1 mouse cellular context compared by ENCODE assay signal in the genomic region with DNA sequence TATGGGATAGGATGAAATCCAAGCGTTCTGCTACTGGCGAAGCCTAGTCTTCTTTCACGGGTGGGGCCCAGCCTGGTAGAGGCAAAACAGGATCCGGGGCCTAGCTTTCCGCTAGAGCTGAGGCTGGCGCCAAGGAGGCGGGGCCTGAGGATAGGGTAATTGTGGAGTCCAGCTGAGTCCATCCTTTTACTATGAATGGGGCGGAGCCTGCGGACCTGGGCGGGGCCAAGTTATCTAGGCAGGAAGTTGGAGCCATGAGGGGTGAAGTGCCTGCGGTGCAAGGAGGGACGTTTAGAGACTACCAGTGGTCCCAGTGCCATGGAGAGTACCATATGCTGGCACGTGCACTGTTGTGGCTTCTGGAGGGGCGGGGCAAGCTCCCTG.
TF ChIP-seq lines count a peak whose summit lies in the region.

No protein-coding gene starts in this region.

TF ChIP-seq in MEL, 35 proteins besides CTCF, POLR2A, EP300 and RAD21 (continued from another document):
- TF ChIP-seq ETS1 (IDR thresholded peaks at IDR 0.05; ENCODE audit: low read depth, low read length) = peak; percentile 67
- peak; percentile 89 for TF ChIP-seq ELF1 (IDR thresholded peaks at IDR 0.05; ENCODE audit: low read depth, low read length)
- TF ChIP-seq MAX (IDR thresholded peaks at IDR 0.05; ENCODE audit: low read length) = peak; percentile 92
- TF ChIP-seq HCFC1 (IDR thresholded peaks at IDR 0.05; ENCODE audit: low read depth, low read length) = peak; percentile 70
- TF ChIP-seq GATA1 (IDR thresholded peaks at IDR 0.05; ENCODE audit: low read depth, low read length) = peak; percentile 71
- TF ChIP-seq TBP (IDR thresholded peaks at IDR 0.05; ENCODE audit: low read depth, low read length) = peak; percentile 78
- no peak for TF ChIP-seq JUND (IDR thresholded peaks at IDR 0.05; ENCODE audit: low read depth, low read length)
- TF ChIP-seq MYB (IDR thresholded peaks at IDR 0.05; ENCODE audit: low read depth, low read length) = no peak
- no peak for TF ChIP-seq ZNF384 (IDR thresholded peaks at IDR 0.05; ENCODE audit: low read depth, low read length)
- peak; percentile 87 for TF ChIP-seq NELFE (IDR thresholded peaks at IDR 0.05; ENCODE audit: low read depth, low read length)
- peak; percentile 20; the same call in 1 of the 2 replicates for TF ChIP-seq NRF1 (IDR thresholded peaks at IDR 0.05; ENCODE audit: insufficient read depth, low read depth, low read length, poor library complexity, severe bottlenecking)
- TF ChIP-seq POLR2AphosphoS2 (IDR thresholded peaks at IDR 0.05; ENCODE audit: low read length) = peak; percentile 87
- TF ChIP-seq TCF12 (IDR thresholded peaks at IDR 0.05; ENCODE audit: low read depth, low read length) = peak; percentile 30; the same call in 1 of the 2 replicates
- TF ChIP-seq MEF2A (IDR thresholded peaks at IDR 0.05; ENCODE audit: extremely low read depth, insufficient replicate concordance, low read depth, low read length, poor library complexity, severe bottlenecking) = no peak
- peak; percentile 87 for TF ChIP-seq SIN3A (IDR thresholded peaks at IDR 0.05; ENCODE audit: low read length)
- TF ChIP-seq BHLHE40 (IDR thresholded peaks at IDR 0.05; ENCODE audit: borderline replicate concordance, low read depth, low read length) = peak; percentile 98
- peak; percentile 28; the same call in 1 of the 2 replicates for TF ChIP-seq USF1 (IDR thresholded peaks at IDR 0.05; ENCODE audit: low read depth, low read length)
- peak; percentile 96 for TF ChIP-seq MYC (IDR thresholded peaks at IDR 0.05; ENCODE audit: low read depth, low read length)
- no peak for TF ChIP-seq MAZ (IDR thresholded peaks at IDR 0.05; ENCODE audit: low read depth, low read length)
